ENCODE assay signal across 22 mouse cellular contexts in the genomic region with DNA sequence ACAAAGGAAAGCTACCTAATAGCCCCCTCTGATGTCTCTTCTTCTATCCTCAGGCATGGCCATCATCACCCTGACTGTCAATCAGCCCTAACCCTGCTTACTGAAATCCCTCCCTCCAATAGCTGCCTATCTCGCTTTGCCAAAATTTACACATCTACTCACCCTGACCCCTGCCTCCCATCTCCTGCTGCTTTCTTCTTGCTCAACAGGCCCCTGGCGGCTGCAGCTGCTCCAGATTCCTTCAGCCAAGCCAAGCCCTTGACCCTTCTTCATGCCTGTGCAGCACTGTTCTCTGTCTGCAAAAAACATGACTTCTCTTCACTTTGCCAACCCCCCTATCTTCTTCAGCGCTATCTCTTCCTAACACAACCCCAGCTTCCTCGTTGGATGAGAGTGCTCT.
DNase-seq lines count a peak whose midpoint lies in the region; ATAC-seq and TF ChIP-seq lines count a peak whose summit lies in the region.
"Had no signal": no experiment of that assay in that cellular context is flagged by ENCODE, and none has a peak within 500 bp of the region (broad histone marks: within the 10 kb centered on the region; RNA-seq: fewer than 3 reads in every experiment).

No protein-coding gene starts in this region.

- H3K9ac ChIP-seq in lung, postnatal 0 days (replicated peaks; ENCODE audit: low read depth): no peak overlapping the region
- no peak overlapping the region for H3K9ac ChIP-seq in liver, embryonic 12.5 days
- H3K9ac ChIP-seq: embryonic facial prominence, embryonic 12.5 days; hindbrain, embryonic 14.5 days; liver, embryonic 14.5 days; midbrain, embryonic 15.5 days; neural tube, embryonic 13.5 days had no signal

- WGBS in lung, postnatal 0 days: 53% methylated on average over 4 of the region's 4 CpGs
- 41% methylated on average over 4 of the region's 4 CpGs for WGBS in liver, embryonic 12.5 days (ENCODE audit: insufficient replicate concordance)

- ATAC-seq in lung, postnatal 0 days: peak; percentile 48; the same call in 1 of the 2 replicates
- ATAC-seq in liver, embryonic 12.5 days: no peak
- ATAC-seq: inflammation-experienced regulatory T-cells, adult 6 months; midbrain, embryonic 15.5 days; Patski had no signal

- no peaks in the 10 kb centered on the region for H3K9me3 ChIP-seq in lung, postnatal 0 days (ENCODE audit: low read length)
- H3K9me3 ChIP-seq in liver, embryonic 12.5 days (replicated peaks): no peaks in the 10 kb centered on the region
- H3K9me3 ChIP-seq: embryonic facial prominence, embryonic 12.5 days; midbrain, embryonic 15.5 days; neural tube, embryonic 13.5 days had no signal

- 0 out of 2 replicates have a peak, but pooled peaks have one; percentile 16 for TF ChIP-seq CTCF in lung, postnatal 0 days (IDR thresholded peaks at IDR 0.05)

- intact Hi-C loops in gastrocnemius, postnatal 36 days (cut with DNase I): no loop called here

- no peak overlapping the region for H3K4me3 ChIP-seq in lung, postnatal 0 days (ENCODE audit: low read depth, low read length)
- H3K4me3 ChIP-seq in liver, embryonic 12.5 days: no peak overlapping the region
- H3K4me3 ChIP-seq: embryonic facial prominence, embryonic 12.5 days; midbrain, embryonic 15.5 days; neural tube, embryonic 13.5 days had no signal

- no peaks in the 10 kb centered on the region for H3K4me1 ChIP-seq in lung, postnatal 0 days (ENCODE audit: insufficient read depth, low read depth, low read length)
- H3K4me1 ChIP-seq in liver, embryonic 12.5 days: no peaks in the 10 kb centered on the region

- no peak for TF ChIP-seq EP300 in lung, postnatal 0 days (IDR thresholded peaks at IDR 0.05)

- H3K4me2 ChIP-seq in lung, postnatal 0 days (replicated peaks; ENCODE audit: low read depth, low read length): no peak overlapping the region
- no peak overlapping the region for H3K4me2 ChIP-seq in liver, embryonic 12.5 days
- H3K4me2 ChIP-seq: embryonic facial prominence, embryonic 12.5 days; hindbrain, embryonic 14.5 days; midbrain, embryonic 15.5 days; neural tube, embryonic 13.5 days had no signal

- H3K27ac ChIP-seq in lung, postnatal 0 days (ENCODE audit: low read length): no peak overlapping the region
- no peak overlapping the region for H3K27ac ChIP-seq in liver, embryonic 12.5 days
- H3K27ac ChIP-seq: embryonic facial prominence, embryonic 12.5 days; hindbrain, embryonic 14.5 days; liver, embryonic 14.5 days; macrophage; midbrain, embryonic 15.5 days; neural tube, embryonic 13.5 days had no signal

- no peaks in the 10 kb centered on the region for H3K36me3 ChIP-seq in lung, postnatal 0 days (ENCODE audit: insufficient read depth, low read length)
- no peaks in the 10 kb centered on the region for H3K36me3 ChIP-seq in liver, embryonic 12.5 days
- H3K36me3 ChIP-seq: embryonic facial prominence, embryonic 12.5 days; midbrain, embryonic 15.5 days; neural tube, embryonic 13.5 days had no signal

- H3K27me3 ChIP-seq in lung, postnatal 0 days (replicated peaks; ENCODE audit: insufficient read depth, low read length): no peaks in the 10 kb centered on the region
- 0 out of 2 replicates have a peak, but pooled peaks cover 7% of the 10 kb centered on the region for H3K27me3 ChIP-seq in liver, embryonic 12.5 days (replicated peaks)

- peak; percentile 6 for DNase-seq in gastrocnemius, adult 18-20 months (ENCODE audit: low spot score)
- DNase-seq in gastrocnemius, postnatal 36 days: no peak
- peak; percentile 35 for DNase-seq in ovary, postnatal 36 days (ENCODE audit: low spot score)
- DNase-seq in ovary, postnatal 10 days (ENCODE audit: low spot score): no peak
- DNase-seq in lung, postnatal 0 days (ENCODE audit: low spot score): peak; percentile 67
- DNase-seq in frontal cortex, postnatal 14 days (ENCODE audit: low spot score in 2 of 2): no peak
- DNase-seq: cerebellum, adult 2 months; cerebellum, postnatal 25 days; heart, postnatal 4 days; layer of hippocampus, adult 9-11 months; right cerebral cortex, postnatal 14 days; spleen, adult 18-20 months; thymus, postnatal 25 days had no signal

Comparison
In these comparisons a context has a peak if more than half of its experiments do, and no peak if none do; other contexts are left out.
1. DNase-seq: peak in gastrocnemius, adult 18-20 months (single experiment), ovary, postnatal 36 days (single experiment) and lung, postnatal 0 days (single experiment); none in gastrocnemius, postnatal 36 days (0 of 2), ovary, postnatal 10 days (single experiment) and frontal cortex, postnatal 14 days (0 of 2).